Mouse (Mus musculus): ENCODE measurements at regions not wholly inside any gene's neighbourhood (a gene's known extent, or its start where the extent isn't known, plus 50 kb on each side); places are given as distances from the start of the nearest gene placed in this dataset.

DNA sequence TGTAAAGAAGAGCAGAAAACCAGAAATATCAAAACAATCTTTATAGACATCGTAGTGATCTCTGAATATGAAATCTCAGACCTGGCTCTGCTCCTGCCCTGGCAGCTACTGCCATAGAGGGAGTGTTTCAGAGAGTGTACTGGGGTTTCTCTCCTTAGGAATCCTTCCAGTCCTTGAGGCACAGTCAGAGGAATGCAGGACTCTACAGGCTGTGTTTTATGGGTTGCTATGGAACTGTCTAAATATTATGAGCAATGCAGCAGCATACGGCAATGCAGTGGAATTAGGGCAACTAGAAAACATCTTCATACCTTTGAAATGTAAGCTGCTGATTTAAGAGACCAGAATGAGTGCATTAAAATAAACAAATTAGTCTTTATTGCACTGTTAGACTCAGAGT, 57.2 kb upstream of the Rgs1 start:
- Histone ChIP-seq H3K4me3 (ENCODE audit: low read length) (no peak overlapping the region), H3K4me2 (replicated peaks; ENCODE audit: low read depth, low read length) (no peak overlapping the region)
- peak; percentile 65; the same call in 1 of the 2 replicates for ATAC-seq (ENCODE audit: low FRiP score, low TSS enrichment)

DNA sequence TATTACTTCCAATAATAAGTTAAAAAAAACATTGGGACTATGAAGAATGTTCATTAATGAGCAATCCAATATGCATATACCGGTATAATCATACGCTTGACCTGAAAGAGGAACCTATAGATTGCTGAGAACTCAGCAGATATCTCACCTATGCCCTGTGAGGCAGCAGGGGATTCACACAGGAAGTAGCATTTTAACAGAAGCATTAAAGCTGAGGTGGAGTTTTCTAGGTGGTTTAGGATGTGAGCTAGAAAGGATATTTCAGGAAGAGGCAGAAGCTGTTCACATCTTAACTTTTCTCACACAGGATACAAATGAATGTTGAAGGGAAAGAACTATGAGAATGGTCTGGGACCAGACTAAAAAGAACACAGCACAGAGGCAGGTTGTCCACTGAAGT, 51.6 kb upstream of the Rgs1 start:
- Histone ChIP-seq H3K27me3 (ENCODE audit: insufficient read depth, low read length) (no peaks in the 10 kb centered on the region), H3K9ac (replicated peaks; ENCODE audit: low read length) (no peak overlapping the region), H3K4me2 (replicated peaks; ENCODE audit: low read depth, low read length) (no peak overlapping the region), H3K36me3 (ENCODE audit: insufficient read depth, low read length) (no peaks in the 10 kb centered on the region), H3K27ac (ENCODE audit: low read length) (no peak overlapping the region), H3K4me1 (ENCODE audit: insufficient read depth, low read length) (no peaks in the 10 kb centered on the region), H3K9me3 (ENCODE audit: low read length) (no peaks in the 10 kb centered on the region), H3K4me3 (ENCODE audit: low read length) (no peak overlapping the region)
- no peak for ATAC-seq (ENCODE audit: low FRiP score, low TSS enrichment)
- 84% methylated on average over 2 of the region's 2 CpGs for WGBS

More for the DNA sequence above, 57.2 kb upstream of the Rgs1 start:
- H3K9me3 ChIP-seq (ENCODE audit: low read length), result no peaks in the 10 kb centered on the region
- no peaks in the 10 kb centered on the region for H3K36me3 ChIP-seq (ENCODE audit: insufficient read depth, low read length)
- H3K4me1 ChIP-seq (ENCODE audit: insufficient read depth, low read length), result no peaks in the 10 kb centered on the region
- H3K9ac ChIP-seq (replicated peaks; ENCODE audit: low read length), result no peak overlapping the region
- WGBS, result 70% methylated on average over 2 of the region's 2 CpGs
- H3K27ac ChIP-seq (ENCODE audit: low read length), result no peak overlapping the region
- H3K27me3 ChIP-seq (ENCODE audit: insufficient read depth, low read length), result no peaks in the 10 kb centered on the region

Data from kidney, embryonic 16.5 days (tissue).